Mouse (Mus musculus): ENCODE measurements around the gene Ugt1a9. TPM values are rescaled to one million over a fixed set of nuclear protein-coding genes. Genes with fewer than 3 reads are reported as not detected.

Gene Ugt1a9
- total RNA-seq, 1 experiment, result not detected

- TF ChIP-seq CHD2 (IDR thresholded peaks at IDR 0.05; ENCODE audit: low read depth, low read length) (no peak), ZNF384 (IDR thresholded peaks at IDR 0.05; ENCODE audit: low read depth, low read length) (no peak), MAFK (IDR thresholded peaks at IDR 0.05; ENCODE audit: insufficient read depth, low read depth, low read length) (no peak), ZC3H11A (IDR thresholded peaks at IDR 0.05; ENCODE audit: borderline replicate concordance, low read depth, low read length) (no peak), HCFC1 (IDR thresholded peaks at IDR 0.05; ENCODE audit: borderline replicate concordance, insufficient read depth, low read length) (no peak)
- Histone ChIP-seq H3K9me3 (ENCODE audit: control insufficient read depth, insufficient read depth, low read depth, low read length) (peaks cover 3% of the 10 kb centered on the region; the same call in 1 of the 2 replicates), H3K4me3 (ENCODE audit: insufficient read depth in 1 of 2, low read depth in 1 of 2, low read length in 2 of 2, poor library complexity in 1 of 2, severe bottlenecking in 1 of 2) (no peak overlapping the region), H3K4me1 (ENCODE audit: control insufficient read depth in 2 of 2, insufficient read depth in 2 of 2, low read length in 2 of 2, poor library complexity in 1 of 2) (peaks cover 3 to 4% of the 10 kb centered on the region in 2 experiments; a peak in 2 of 4 replicates), H3K27ac (ENCODE audit: insufficient read depth, low read depth, low read length, poor library complexity, severe bottlenecking) (no peak overlapping the region), H3K36me3 (ENCODE audit: control insufficient read depth, insufficient read depth, low read length, poor library complexity, severe bottlenecking) (peaks cover 45% of the 10 kb centered on the region), H3K9ac (ENCODE audit: insufficient read depth, low read depth, low read length, poor library complexity, severe bottlenecking) (no peak overlapping the region)
- in situ Hi-C loops (cut with MboI; ENCODE audit: low sequenced_read_pairs in 2 of 2, unreplicated experiment in 2 of 2), result no loop called here
- no peak for DNase-seq (ENCODE audit: low read depth, low spot score)
Observed at GRCm38 (mm10) chr1:88261706-88262105, 191.1 kb downstream of the Ugt1a9 start.

GRCm38 (mm10) chr1:88262255-88262654 lies 191.7 kb downstream of the Ugt1a9 start:
- TF ChIP-seq HCFC1 (IDR thresholded peaks at IDR 0.05; ENCODE audit: borderline replicate concordance, insufficient read depth, low read length) (no peak), ZC3H11A (IDR thresholded peaks at IDR 0.05; ENCODE audit: borderline replicate concordance, low read depth, low read length) (no peak), MAFK (IDR thresholded peaks at IDR 0.05; ENCODE audit: insufficient read depth, low read depth, low read length) (no peak), ZNF384 (IDR thresholded peaks at IDR 0.05; ENCODE audit: low read depth, low read length) (no peak), CHD2 (IDR thresholded peaks at IDR 0.05; ENCODE audit: low read depth, low read length) (no peak; the same call in 1 of the 2 replicates)
- no peak for DNase-seq (ENCODE audit: low read depth, low spot score)
- in situ Hi-C loops (cut with MboI; ENCODE audit: low sequenced_read_pairs in 2 of 2, unreplicated experiment in 2 of 2), result no loop called here
- Histone ChIP-seq H3K4me3 (ENCODE audit: insufficient read depth in 1 of 2, low read depth in 1 of 2, low read length in 2 of 2, poor library complexity in 1 of 2, severe bottlenecking in 1 of 2) (no peak overlapping the region), H3K36me3 (ENCODE audit: control insufficient read depth, insufficient read depth, low read length, poor library complexity, severe bottlenecking) (peaks cover 50% of the 10 kb centered on the region), H3K9ac (ENCODE audit: insufficient read depth, low read depth, low read length, poor library complexity, severe bottlenecking) (no peak overlapping the region), H3K9me3 (ENCODE audit: control insufficient read depth, insufficient read depth, low read depth, low read length) (peaks cover 3% of the 10 kb centered on the region; the same call in 1 of the 2 replicates), H3K27ac (ENCODE audit: insufficient read depth, low read depth, low read length, poor library complexity, severe bottlenecking) (no peak overlapping the region), H3K4me1 (ENCODE audit: control insufficient read depth in 2 of 2, insufficient read depth in 2 of 2, low read length in 2 of 2, poor library complexity in 1 of 2) (peaks cover 3 to 4% of the 10 kb centered on the region in 2 experiments; a peak in 2 of 4 replicates)

- no peak for DNase-seq (ENCODE audit: low read depth, low spot score)
- Histone ChIP-seq H3K9ac (ENCODE audit: insufficient read depth, low read depth, low read length, poor library complexity, severe bottlenecking) (no peak overlapping the region), H3K36me3 (ENCODE audit: control insufficient read depth, insufficient read depth, low read length, poor library complexity, severe bottlenecking) (peaks cover 56% of the 10 kb centered on the region), H3K4me1 (ENCODE audit: control insufficient read depth in 2 of 2, insufficient read depth in 2 of 2, low read length in 2 of 2, poor library complexity in 1 of 2) (peaks cover 3 to 4% of the 10 kb centered on the region in 2 experiments; a peak in 2 of 4 replicates), H3K4me3 (ENCODE audit: insufficient read depth in 1 of 2, low read depth in 1 of 2, low read length in 2 of 2, poor library complexity in 1 of 2, severe bottlenecking in 1 of 2) (no peak overlapping the region), H3K9me3 (ENCODE audit: control insufficient read depth, insufficient read depth, low read depth, low read length) (peaks cover 3% of the 10 kb centered on the region; the same call in 1 of the 2 replicates), H3K27ac (ENCODE audit: insufficient read depth, low read depth, low read length, poor library complexity, severe bottlenecking) (no peak overlapping the region)
- in situ Hi-C loops (cut with MboI; ENCODE audit: low sequenced_read_pairs in 2 of 2, unreplicated experiment in 2 of 2), result no loop called here
- TF ChIP-seq MAFK (IDR thresholded peaks at IDR 0.05; ENCODE audit: insufficient read depth, low read depth, low read length) (no peak), ZNF384 (IDR thresholded peaks at IDR 0.05; ENCODE audit: low read depth, low read length) (no peak), CHD2 (IDR thresholded peaks at IDR 0.05; ENCODE audit: low read depth, low read length) (no peak), ZC3H11A (IDR thresholded peaks at IDR 0.05; ENCODE audit: borderline replicate concordance, low read depth, low read length) (no peak), HCFC1 (IDR thresholded peaks at IDR 0.05; ENCODE audit: borderline replicate concordance, insufficient read depth, low read length) (no peak)
Observed at GRCm38 (mm10) chr1:88262961-88263360, 192.4 kb downstream of the Ugt1a9 start.

GRCm38 (mm10) chr1:88263778-88264177 lies 193.2 kb downstream of the Ugt1a9 start:
- in situ Hi-C loops (cut with MboI; ENCODE audit: low sequenced_read_pairs in 2 of 2, unreplicated experiment in 2 of 2), result no loop called here
- TF ChIP-seq MAFK (IDR thresholded peaks at IDR 0.05; ENCODE audit: insufficient read depth, low read depth, low read length), result no peak
- TF ChIP-seq HCFC1 (IDR thresholded peaks at IDR 0.05; ENCODE audit: borderline replicate concordance, insufficient read depth, low read length), result no peak
- no peak for TF ChIP-seq ZC3H11A (IDR thresholded peaks at IDR 0.05; ENCODE audit: borderline replicate concordance, low read depth, low read length)
- TF ChIP-seq ZNF384 (IDR thresholded peaks at IDR 0.05; ENCODE audit: low read depth, low read length), result no peak
- no peak for TF ChIP-seq CHD2 (IDR thresholded peaks at IDR 0.05; ENCODE audit: low read depth, low read length)
- peaks cover 3 to 4% of the 10 kb centered on the region in 2 experiments; a peak in 2 of 4 replicates for H3K4me1 ChIP-seq (ENCODE audit: control insufficient read depth in 2 of 2, insufficient read depth in 2 of 2, low read length in 2 of 2, poor library complexity in 1 of 2)
- H3K9ac ChIP-seq (ENCODE audit: insufficient read depth, low read depth, low read length, poor library complexity, severe bottlenecking), result no peak overlapping the region
- H3K36me3 ChIP-seq (ENCODE audit: control insufficient read depth, insufficient read depth, low read length, poor library complexity, severe bottlenecking), result peaks cover 64% of the 10 kb centered on the region
- DNase-seq (ENCODE audit: low read depth, low spot score), result no peak
- peaks cover 3% of the 10 kb centered on the region; the same call in 1 of the 2 replicates for H3K9me3 ChIP-seq (ENCODE audit: control insufficient read depth, insufficient read depth, low read depth, low read length)
- H3K27ac ChIP-seq (ENCODE audit: insufficient read depth, low read depth, low read length, poor library complexity, severe bottlenecking), result no peak overlapping the region
- H3K4me3 ChIP-seq (ENCODE audit: insufficient read depth in 1 of 2, low read depth in 1 of 2, low read length in 2 of 2, poor library complexity in 1 of 2, severe bottlenecking in 1 of 2), result no peak overlapping the region
